Mouse (Mus musculus) MEL (cell line): Measurements from ENCODE around the gene Gpn2.

Source experiments
- CTCF ChIP-seq, 3 experiments: IDR thresholded peaks in 2 of 3; conservative IDR thresholded peaks in 1 of 3; 2 replicates each; pipeline ENCODE4 v1.5.1; 2011 to 2012; ENCODE audit warnings: low read length in 3 of 3, low read depth in 2 of 3, mild to moderate bottlenecking in 2 of 3, improper control_type of control experiment in 1 of 3, inconsistent platforms in 1 of 3, mixed read lengths in 1 of 3, moderate library complexity in 1 of 3; ENCODE audit not compliant: control insufficient read depth in 1 of 3, insufficient read depth in 1 of 3, poor library complexity in 1 of 3, severe bottlenecking in 1 of 3
- E2F4 ChIP-seq: IDR thresholded peaks from 2 replicates; pipeline ENCODE4 v1.6.1; 2011; ENCODE audit warnings: low read depth, low read length, improper control_type of control experiment, borderline replicate concordance
- POLR2A ChIP-seq, 2 experiments: IDR thresholded peaks; 2 replicates each; pipeline ENCODE4 v1.6.1; 2011 to 2012; ENCODE audit warnings: low read length in 2 of 2, mild to moderate bottlenecking in 2 of 2, control low read depth in 1 of 2, improper control_type of control experiment in 1 of 2, low read depth in 1 of 2, moderate library complexity in 1 of 2; ENCODE audit not compliant: control insufficient read depth in 1 of 2, insufficient read depth in 1 of 2, poor library complexity in 1 of 2
- UBTF ChIP-seq: IDR thresholded peaks from 2 replicates; pipeline ENCODE4 v1.6.1; 2012; ENCODE audit warnings: low read depth, mild to moderate bottlenecking, inconsistent platforms, low read length, improper control_type of control experiment, moderate library complexity, borderline replicate concordance; ENCODE audit not compliant: insufficient read depth
- ZKSCAN1 ChIP-seq: IDR thresholded peaks from 2 replicates; pipeline ENCODE4 v1.6.1; 2012; ENCODE audit warnings: low read depth, mild to moderate bottlenecking, inconsistent platforms, low read length, improper control_type of control experiment, moderate library complexity
- ZMIZ1 ChIP-seq: IDR thresholded peaks from 2 replicates; pipeline ENCODE4 v1.6.1; 2012; ENCODE audit warnings: low read depth, mild to moderate bottlenecking, inconsistent platforms, low read length, improper control_type of control experiment, moderate library complexity

GRCm38 (mm10) chr4:133570066-133570466 lies 14.1 kb upstream of the Gpn2 start:
- TF ChIP-seq E2F4 (no peak), POLR2A (IDR thresholded peaks at IDR 0.05; ENCODE audit: control insufficient read depth in 1 of 2, insufficient read depth in 1 of 2, low read depth in 1 of 2, low read length in 2 of 2, poor library complexity in 1 of 2) (no peak), CTCF (IDR thresholded peaks at IDR 0.05 in 2 of 3, conservative IDR thresholded peaks at IDR 0.05 in 1 of 3; ENCODE audit: control insufficient read depth in 1 of 3, insufficient read depth in 1 of 3, low read depth in 2 of 3, low read length in 3 of 3, poor library complexity in 1 of 3, severe bottlenecking in 1 of 3) (no peak), ZKSCAN1 (no peak), ZMIZ1 (no peak), UBTF (no peak)
